Mouse (Mus musculus): ENCODE measurements around the gene Tbrg4.

DNA sequence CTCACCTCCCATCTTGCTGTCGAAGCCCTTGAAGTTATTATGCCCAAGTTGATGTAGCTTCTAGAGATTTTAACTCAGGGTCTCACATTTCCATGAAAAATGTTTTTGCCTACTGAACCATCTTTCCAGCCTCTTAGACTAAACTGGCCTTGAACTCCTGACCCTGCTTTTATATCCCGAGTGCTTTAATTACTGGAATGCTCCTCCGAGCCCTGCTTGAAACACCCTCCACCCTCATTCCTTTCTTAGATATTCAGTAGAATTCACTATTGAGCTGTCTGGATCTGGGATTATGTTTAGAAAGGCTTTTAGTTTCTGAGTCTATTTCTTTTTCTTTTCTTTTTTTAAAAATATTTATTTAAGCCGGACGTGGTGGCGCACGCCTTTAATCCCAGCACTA is 46.5 kb downstream of the Tbrg4 start:
- no peak for TF ChIP-seq CTCF (conservative IDR thresholded peaks at IDR 0.05; ENCODE audit: low read length)
- no peak for TF ChIP-seq POU5F1 (IDR thresholded peaks at IDR 0.05; ENCODE audit: borderline replicate concordance, low read length)
